Mouse (Mus musculus) forebrain, embryonic 16.5 days (tissue): Measurements from ENCODE around the gene Smap2. TPM values are rescaled to one million over a fixed set of nuclear protein-coding genes. Genes with fewer than 3 reads are reported as not detected.
"Not testable (repeated sequence)": the region's sequence is repeated elsewhere in the genome, so short reads cannot be mapped to it uniquely, and the experiment has no call there.

Experiments used
- ATAC-seq: fragments of 200-750 bp; cut with Nextera tagmentation; 2 replicates; pipeline ENCODE4 v1.8.0; 2017; ENCODE audit warnings: mild to moderate bottlenecking, moderate library complexity
- H3K27ac ChIP-seq: fragments of 300-500 bp; sonication (generic); 2 replicates; pipeline ENCODE4 v1.5.1; 2014; ENCODE audit warnings: low read length, control low read depth
- H3K27me3 ChIP-seq: fragments of 300-500 bp; sonication (generic); replicated peaks from 2 replicates; pipeline ENCODE4 v1.6.1; 2014; ENCODE audit warnings: low read length; ENCODE audit not compliant: control insufficient read depth, insufficient read depth
- H3K36me3 ChIP-seq: fragments of 300-500 bp; sonication (generic); 2 replicates; pipeline ENCODE4 v1.6.1; 2014; ENCODE audit not compliant: control insufficient read depth, insufficient read depth
- H3K4me1 ChIP-seq: fragments of 300-500 bp; sonication (generic); replicated peaks from 2 replicates; pipeline ENCODE4 v1.6.1; 2014; ENCODE audit warnings: low read length; ENCODE audit not compliant: control insufficient read depth, insufficient read depth
- H3K4me2 ChIP-seq: fragments of 300-500 bp; sonication (generic); 2 replicates; pipeline ENCODE4 v1.6.1; 2014; ENCODE audit warnings: mild to moderate bottlenecking, low read length, control low read depth
- H3K4me3 ChIP-seq: fragments of 300-500 bp; sonication (generic); replicated peaks from 2 replicates; pipeline ENCODE4 v1.5.1; 2014; ENCODE audit warnings: mild to moderate bottlenecking, low read length, control low read depth
- H3K9ac ChIP-seq: fragments of 300-500 bp; sonication (generic); replicated peaks from 2 replicates; pipeline ENCODE4 v1.6.1; 2014; ENCODE audit warnings: low read depth, low read length, control low read depth
- H3K9me3 ChIP-seq: fragments of 300-500 bp; sonication (generic); 2 replicates; pipeline ENCODE4 v1.6.1; 2016; ENCODE audit warnings: low read length; ENCODE audit not compliant: control insufficient read depth
- WGBS: fragments of 180-500 bp; shearing (Covaris S2); extraction: QIAGEN DNeasy Blood & Tissue Kit; methylation state at CpG from one replicate; pipeline ENCODE4 v1.1.7; 2014; 5-methylcytosine and 5-hydroxymethylcytosine counted together
- polyA plus RNA-seq: library from polyadenylated mRNA; unstranded; fragments of >200 nt; fragmentation: Nextera tagmentation; extraction: Ambion mirVana; gene quantifications from 2 replicates; pipeline ENCODE4 v1.2.1, GENCODE M21; 2015

Smap2 gene
- polyA plus RNA-seq = 34.4 and 36.8 TPM in 2 replicates

- WGBS = under 1% methylated on average over 39 of the region's 48 CpGs
- peak; percentile 97 for ATAC-seq
- peak within 1 kb of the TSS; percentile 76 for H3K4me2 ChIP-seq
- no peaks in the 10 kb centered on the region for H3K9me3 ChIP-seq
- H3K27ac ChIP-seq = peak within 1 kb of the TSS; percentile 72
- H3K9ac ChIP-seq = peak within 1 kb of the TSS; percentile 90
- peak within 1 kb of the TSS; percentile 86 for H3K4me3 ChIP-seq
- H3K36me3 ChIP-seq = no peaks in the 10 kb centered on the region
- peaks cover 13% of the 10 kb centered on the region for H3K4me1 ChIP-seq
- no peaks in the 10 kb centered on the region for H3K27me3 ChIP-seq
Measured at GRCm38 (mm10) chr4:121016928-121017657, at the start of gene Smap2. Gene Smap2 (minus strand): TSS chr4:121017247.

GRCm38 (mm10) chr4:121065336-121065735 is 48.3 kb upstream of the Smap2 start:
- Histone ChIP-seq H3K9me3 (no peaks in the 10 kb centered on the region), H3K36me3 (peaks cover 11% of the 10 kb centered on the region; the same call in 1 of the 2 replicates), H3K27me3 (no peaks in the 10 kb centered on the region), H3K4me1 (no peaks in the 10 kb centered on the region), H3K4me3 (no peak overlapping the region), H3K4me2 (no peak overlapping the region), H3K9ac (no peak overlapping the region), H3K27ac (no peak overlapping the region)
- 84% methylated on average over 2 of the region's 2 CpGs for WGBS
- ATAC-seq = no peak

GRCm38 (mm10) chr4:121059218-121059617 is 42.2 kb upstream of the Smap2 start:
- not testable (repeated sequence) for H3K9ac ChIP-seq, H3K4me3 ChIP-seq, H3K9me3 ChIP-seq, H3K4me2 ChIP-seq, H3K27me3 ChIP-seq, H3K36me3 ChIP-seq, H3K27ac ChIP-seq, H3K4me1 ChIP-seq, ATAC-seq
- WGBS = 91% methylated on average over 9 of the region's 10 CpGs

- H3K9me3 ChIP-seq = no peaks in the 10 kb centered on the region
- WGBS = 50% methylated on average over 2 of the region's 2 CpGs
- no peak overlapping the region for H3K9ac ChIP-seq
- H3K36me3 ChIP-seq = 0 out of 2 replicates have a peak, but pooled peaks cover 2% of the 10 kb centered on the region
- peak; percentile 65 for ATAC-seq
- no peak overlapping the region for H3K27ac ChIP-seq
- peaks cover 2% of the 10 kb centered on the region; the same call in 1 of the 2 replicates for H3K27me3 ChIP-seq
- peaks cover 6% of the 10 kb centered on the region for H3K4me1 ChIP-seq
- H3K4me2 ChIP-seq = no peak overlapping the region
- no peak overlapping the region for H3K4me3 ChIP-seq
Measured at GRCm38 (mm10) chr4:121057032-121057431, 40.0 kb upstream of the Smap2 start.

- Histone ChIP-seq H3K9me3 (no peaks in the 10 kb centered on the region), H3K9ac (no peak overlapping the region), H3K27me3 (peaks cover 2% of the 10 kb centered on the region; the same call in 1 of the 2 replicates), H3K36me3 (0 out of 2 replicates have a peak, but pooled peaks cover 2% of the 10 kb centered on the region), H3K4me2 (no peak overlapping the region), H3K27ac (no peak overlapping the region), H3K4me1 (peaks cover 6% of the 10 kb centered on the region), H3K4me3 (no peak overlapping the region)
- ATAC-seq = no peak
- WGBS = 48% methylated on average over 3 of the region's 3 CpGs
Measured at GRCm38 (mm10) chr4:121056342-121056741, 39.3 kb upstream of the Smap2 start.

- no peaks in the 10 kb centered on the region for H3K9me3 ChIP-seq
- ATAC-seq = peak; percentile 60
- H3K4me3 ChIP-seq = peak overlapping the region; percentile 31
- H3K9ac ChIP-seq = 0 out of 2 replicates have a peak overlapping the region, but pooled peaks have one; percentile 15
- H3K4me2 ChIP-seq = peak overlapping the region; percentile 42
- peaks cover 2% of the 10 kb centered on the region; the same call in 1 of the 2 replicates for H3K27me3 ChIP-seq
- no peaks in the 10 kb centered on the region for H3K36me3 ChIP-seq
- H3K27ac ChIP-seq = no peak overlapping the region
- 10% methylated on average over 34 of the region's 35 CpGs for WGBS
- peaks cover 6% of the 10 kb centered on the region for H3K4me1 ChIP-seq
Measured at GRCm38 (mm10) chr4:121052454-121053323, 35.6 kb upstream of the Smap2 start.

- H3K9me3 ChIP-seq = no peaks in the 10 kb centered on the region
- no peak overlapping the region for H3K27ac ChIP-seq
- H3K9ac ChIP-seq = no peak overlapping the region
- H3K27me3 ChIP-seq = peaks cover 2% of the 10 kb centered on the region; the same call in 1 of the 2 replicates
- no peak overlapping the region for H3K4me3 ChIP-seq
- 11% methylated on average over 4 of the region's 4 CpGs for WGBS
- H3K4me2 ChIP-seq = no peak overlapping the region
- peaks cover 6% of the 10 kb centered on the region for H3K4me1 ChIP-seq
- H3K36me3 ChIP-seq = no peaks in the 10 kb centered on the region
- ATAC-seq = no peak
Measured at GRCm38 (mm10) chr4:121051863-121052262, 34.8 kb upstream of the Smap2 start.

- Histone ChIP-seq H3K27ac (no peak overlapping the region), H3K4me1 (peaks cover 15% of the 10 kb centered on the region), H3K9me3 (no peaks in the 10 kb centered on the region), H3K4me2 (no peak overlapping the region), H3K36me3 (no peaks in the 10 kb centered on the region), H3K9ac (no peak overlapping the region), H3K27me3 (peaks cover 6% of the 10 kb centered on the region; the same call in 1 of the 2 replicates), H3K4me3 (no peak overlapping the region)
- ATAC-seq = no peak
- WGBS = 73% methylated on average over 3 of the region's 3 CpGs
Measured at GRCm38 (mm10) chr4:121042946-121043345, 25.9 kb upstream of the Smap2 start.

GRCm38 (mm10) chr4:121042472-121042871 is 25.4 kb upstream of the Smap2 start:
- no peak for ATAC-seq
- no peak overlapping the region for H3K4me3 ChIP-seq
- WGBS = 64% methylated on average over 5 of the region's 5 CpGs
- peaks cover 6% of the 10 kb centered on the region; the same call in 1 of the 2 replicates for H3K27me3 ChIP-seq
- H3K9me3 ChIP-seq = no peaks in the 10 kb centered on the region
- H3K9ac ChIP-seq = no peak overlapping the region
- H3K4me2 ChIP-seq = no peak overlapping the region
- no peak overlapping the region for H3K27ac ChIP-seq
- H3K4me1 ChIP-seq = peaks cover 15% of the 10 kb centered on the region
- no peaks in the 10 kb centered on the region for H3K36me3 ChIP-seq
